Mouse (Mus musculus): Measurements from ENCODE around the gene Zfp428.

GRCm38 (mm10) chr7:24528861-24529260 lies 22.1 kb downstream of the Zfp428 start:
- TF ChIP-seq MAFK (IDR thresholded peaks at IDR 0.05; ENCODE audit: insufficient read depth, low read depth, low read length) (no peak), HCFC1 (IDR thresholded peaks at IDR 0.05; ENCODE audit: borderline replicate concordance, insufficient read depth, low read length) (no peak)

Measured in ES-E14 (cell line).